ENCODE assay signal across 8 mouse cellular contexts in the genomic region with DNA sequence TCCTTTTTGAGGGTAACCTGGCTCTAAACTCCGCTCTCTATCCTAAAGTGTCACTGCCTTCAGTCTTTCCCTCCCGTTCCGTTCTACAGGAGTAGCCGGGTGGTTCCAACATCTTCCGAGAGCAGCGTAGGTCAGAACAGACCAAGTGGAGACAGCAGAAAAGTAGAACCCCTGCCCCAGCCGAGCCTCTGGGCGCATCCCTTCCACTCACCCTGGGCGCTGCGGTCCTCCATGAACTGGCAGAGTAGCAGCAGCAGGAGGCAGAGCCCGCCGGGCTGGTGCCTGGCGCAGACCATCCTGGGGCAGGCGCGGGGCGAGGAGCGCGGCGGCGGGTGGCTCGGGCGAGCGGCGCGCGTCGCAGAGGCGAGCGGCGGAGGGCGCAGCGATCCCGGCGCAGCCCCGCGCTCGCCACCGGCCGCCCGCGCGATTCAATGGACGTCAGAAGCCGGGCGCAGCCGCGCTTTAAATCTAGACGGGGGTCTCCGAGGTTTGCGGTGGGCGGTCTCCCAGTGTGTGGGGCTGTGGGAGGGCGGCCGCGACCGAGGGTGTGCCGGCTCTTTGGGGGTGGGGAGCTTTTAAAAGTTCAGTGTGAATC. TPM values are rescaled to one million over a fixed set of nuclear protein-coding genes. Genes with fewer than 3 reads are reported as not detected.
DNase-seq lines count a peak whose midpoint lies in the region; ATAC-seq lines count a peak whose summit lies in the region.

No protein-coding gene starts in this region.

- no peak for ATAC-seq in heart, embryonic 13.5 days (ENCODE audit: extremely low read depth, insufficient number of reproducible peaks, low FRiP score, low TSS enrichment)
- ATAC-seq in megakaryocyte-erythroid progenitor cell, adult 5-6 weeks (replicated peaks; ENCODE audit: low FRiP score, low TSS enrichment, poor library complexity, severe bottlenecking): peak; percentile 63

- peak overlapping the region; percentile 78 for H3K9ac ChIP-seq in heart, embryonic 13.5 days

- H3K9me3 ChIP-seq in heart, embryonic 13.5 days: no peaks in the 10 kb centered on the region

- peak overlapping the region; percentile 97 for H3K4me2 ChIP-seq in heart, embryonic 13.5 days

- H3K27ac ChIP-seq in heart, embryonic 13.5 days (replicated peaks): 0 out of 2 replicates have a peak overlapping the region, but pooled peaks have one; percentile 24

- DNase-seq in urinary bladder, adult 2 months (ENCODE audit: low spot score): peak; percentile 26
- no peak for DNase-seq in urinary bladder, postnatal 10 days (ENCODE audit: low spot score)
- peak; percentile 72 for DNase-seq in embryo, embryonic 9.5 days (ENCODE audit: extremely low spot score)
- peak; percentile 7 to 34 for DNase-seq in kidney, postnatal 25 days
- peak; percentile 42 for DNase-seq in right cerebral cortex, postnatal 4 days
- DNase-seq in spleen, adult 18-20 months: no peak

- WGBS in heart, embryonic 13.5 days: 0% methylated on average over 53 of the region's 56 CpGs

- H3K4me3 ChIP-seq in heart, embryonic 13.5 days: peak overlapping the region; percentile 70

- H3K36me3 ChIP-seq in heart, embryonic 13.5 days: no peaks in the 10 kb centered on the region

- H3K27me3 ChIP-seq in heart, embryonic 13.5 days (replicated peaks): peaks cover 50% of the 10 kb centered on the region

- peaks cover 17% of the 10 kb centered on the region for H3K4me1 ChIP-seq in heart, embryonic 13.5 days

RNA-seq across cellular contexts. Expression of gene Fst, which starts 0.4 kb away (rescaled TPM):
- 4.6 and 5.7 TPM in 2 replicates for polyA plus RNA-seq in urinary bladder, adult 2 months (2012; rRNA removed)
- 7.4 and 7.5 TPM in 2 replicates for polyA plus RNA-seq in heart, embryonic 13.5 days (2015; fragmentation: Nextera tagmentation; extraction: Ambion mirVana)
- not detected in 2 replicates for total RNA-seq in megakaryocyte-erythroid progenitor cell, adult 5-6 weeks (2014; fragmentation: Nextera tagmentation)
- not detected in 2 replicates for total RNA-seq in megakaryocyte-erythroid progenitor cell, adult 5-6 weeks (2017)

Comparison
In these comparisons a context has a peak if more than half of its experiments do, and no peak if none do; other contexts are left out.
1. DNase-seq: peak in urinary bladder, adult 2 months (single experiment), embryo, embryonic 9.5 days (single experiment), kidney, postnatal 25 days (2 of 2) and right cerebral cortex, postnatal 4 days (single experiment); none in urinary bladder, postnatal 10 days (single experiment) and spleen, adult 18-20 months (0 of 2).